Mouse (Mus musculus) hindbrain, embryonic 12.5 days (tissue): ENCODE data around the gene Ascc3. TPM values are rescaled to one million over a fixed set of nuclear protein-coding genes. Genes with fewer than 3 reads are reported as not detected.

ENCODE experiments used
- ATAC-seq: fragments of 200-750 bp; cut with Nextera tagmentation; 2 replicates; pipeline ENCODE4 v1.8.0; 2017; ENCODE audit warnings: moderate TSS enrichment; ENCODE audit not compliant: low FRiP score
- H3K27ac ChIP-seq: fragments of 300-500 bp; sonication (generic); 2 replicates; pipeline ENCODE4 v1.5.1; 2016; ENCODE audit warnings: mild to moderate bottlenecking
- H3K27me3 ChIP-seq: fragments of 300-500 bp; sonication (generic); 2 replicates; pipeline ENCODE4 v1.6.1; 2016; ENCODE audit warnings: mild to moderate bottlenecking
- H3K36me3 ChIP-seq: fragments of 300-500 bp; sonication (generic); 2 replicates; pipeline ENCODE4 v1.6.1; 2016; ENCODE audit warnings: mild to moderate bottlenecking
- H3K4me1 ChIP-seq: fragments of 300-500 bp; sonication (generic); 2 replicates; pipeline ENCODE4 v1.6.1; 2016
- H3K4me2 ChIP-seq: fragments of 300-500 bp; sonication (generic); replicated peaks from 2 replicates; pipeline ENCODE4 v1.6.1; 2016; ENCODE audit warnings: mild to moderate bottlenecking
- H3K4me3 ChIP-seq: fragments of 300-500 bp; sonication (generic); 2 replicates; pipeline ENCODE4 v1.5.1; 2016; ENCODE audit warnings: mild to moderate bottlenecking
- H3K9ac ChIP-seq: fragments of 300-500 bp; sonication (generic); 2 replicates; pipeline ENCODE4 v1.6.1; 2016; ENCODE audit warnings: mild to moderate bottlenecking, moderate library complexity
- H3K9me3 ChIP-seq: fragments of 300-500 bp; sonication (generic); replicated peaks from 2 replicates; pipeline ENCODE4 v1.6.1; 2016; ENCODE audit warnings: mild to moderate bottlenecking
- WGBS: fragments of 180-500 bp; shearing (Covaris S2); methylation state at CpG from one replicate; pipeline ENCODE4 v1.1.7; 2016; 5-methylcytosine and 5-hydroxymethylcytosine counted together
- polyA plus RNA-seq: library from polyadenylated mRNA; unstranded; fragments of >200 nt; fragmentation: Nextera tagmentation; extraction: Ambion mirVana; gene quantifications from 2 replicates; pipeline ENCODE4 v1.2.1, GENCODE M21; 2016

The Ascc3 gene
- polyA plus RNA-seq, 1 experiment from 2014 or later = 25.6 TPM

GRCm38 (mm10) chr10:50898621-50899020 lies 306.2 kb downstream of the Ascc3 start:
- Histone ChIP-seq H3K4me2 (no peak overlapping the region), H3K4me3 (no peak overlapping the region), H3K4me1 (peaks cover 18% of the 10 kb centered on the region), H3K27ac (no peak overlapping the region), H3K27me3 (peaks cover 82% of the 10 kb centered on the region), H3K9ac (no peak overlapping the region), H3K9me3 (no peaks in the 10 kb centered on the region), H3K36me3 (no peaks in the 10 kb centered on the region)
- ATAC-seq = no peak
- WGBS = 23% methylated on average over 2 of the region's 2 CpGs

GRCm38 (mm10) chr10:50899846-50900745 lies 307.6 kb downstream of the Ascc3 start:
- Histone ChIP-seq H3K4me1 (peaks cover 8% of the 10 kb centered on the region), H3K27me3 (peaks cover 80% of the 10 kb centered on the region), H3K9me3 (no peaks in the 10 kb centered on the region), H3K9ac (no peak overlapping the region), H3K36me3 (no peaks in the 10 kb centered on the region), H3K27ac (no peak overlapping the region), H3K4me3 (no peak overlapping the region), H3K4me2 (no peak overlapping the region)
- WGBS = 2% methylated on average over 21 of the region's 21 CpGs
- ATAC-seq = no peak
